Mouse (Mus musculus) stomach, embryonic 14.5 days (tissue): Measurements from ENCODE around the gene Tpmt. TPM values are rescaled to one million over a fixed set of nuclear protein-coding genes. Genes with fewer than 3 reads are reported as not detected.

Experiments
- ATAC-seq: fragments of 200-750 bp; cut with Nextera tagmentation; 2 replicates; pipeline ENCODE4 v1.8.0; 2017; ENCODE audit warnings: low read depth, moderate TSS enrichment; ENCODE audit not compliant: insufficient number of reproducible peaks, insufficient read depth, low FRiP score
- H3K27ac ChIP-seq: fragments of 300-500 bp; sonication (generic); 2 replicates; pipeline ENCODE4 v1.5.1; 2014; ENCODE audit warnings: mild to moderate bottlenecking, low read length, moderate library complexity, mixed read lengths
- H3K27me3 ChIP-seq: fragments of 300-500 bp; sonication (generic); 2 replicates; pipeline ENCODE4 v1.6.1; 2014; ENCODE audit warnings: low read length, control low read depth, mixed read lengths; ENCODE audit not compliant: control insufficient read depth, insufficient read depth
- H3K36me3 ChIP-seq: fragments of 300-500 bp; sonication (generic); 2 replicates; pipeline ENCODE4 v1.6.1; 2014; ENCODE audit warnings: mild to moderate bottlenecking, control low read depth, low read length, moderate library complexity, mixed read lengths; ENCODE audit not compliant: control insufficient read depth, insufficient read depth
- H3K4me1 ChIP-seq: fragments of 300-500 bp; sonication (generic); 2 replicates; pipeline ENCODE4 v1.6.1; 2014; ENCODE audit warnings: low read length, control low read depth, mixed read lengths; ENCODE audit not compliant: control insufficient read depth, insufficient read depth
- H3K4me2 ChIP-seq: fragments of 300-500 bp; sonication (generic); replicated peaks from 2 replicates; pipeline ENCODE4 v1.6.1; 2014; ENCODE audit warnings: low read depth, low read length, control low read depth
- H3K4me3 ChIP-seq: fragments of 300-500 bp; sonication (generic); 2 replicates; pipeline ENCODE4 v1.5.1; 2014; ENCODE audit warnings: low read depth, low read length, control low read depth
- H3K9ac ChIP-seq: fragments of 300-500 bp; sonication (generic); replicated peaks from 2 replicates; pipeline ENCODE4 v1.6.1; 2014; ENCODE audit warnings: low read depth, mild to moderate bottlenecking, control low read depth, low read length, moderate library complexity, mixed read lengths
- H3K9me3 ChIP-seq: fragments of 300-500 bp; sonication (generic); 2 replicates; pipeline ENCODE4 v1.6.1; 2016; ENCODE audit warnings: low read depth, low read length, control low read depth; ENCODE audit not compliant: control insufficient read depth
- WGBS: fragments of 180-500 bp; shearing (Covaris S2); extraction: QIAGEN DNeasy Blood & Tissue Kit; methylation state at CpG from one replicate; pipeline ENCODE4 v1.1.7; 2014; 5-methylcytosine and 5-hydroxymethylcytosine counted together
- polyA plus RNA-seq: library from polyadenylated mRNA; unstranded; fragments of >200 nt; fragmentation: Nextera tagmentation; extraction: Ambion mirVana; gene quantifications from 2 replicates; pipeline ENCODE4 v1.2.1, GENCODE M21; 2014

The Tpmt gene
- polyA plus RNA-seq, 1 experiment from 2014 or later, result 24.2 TPM

DNA sequence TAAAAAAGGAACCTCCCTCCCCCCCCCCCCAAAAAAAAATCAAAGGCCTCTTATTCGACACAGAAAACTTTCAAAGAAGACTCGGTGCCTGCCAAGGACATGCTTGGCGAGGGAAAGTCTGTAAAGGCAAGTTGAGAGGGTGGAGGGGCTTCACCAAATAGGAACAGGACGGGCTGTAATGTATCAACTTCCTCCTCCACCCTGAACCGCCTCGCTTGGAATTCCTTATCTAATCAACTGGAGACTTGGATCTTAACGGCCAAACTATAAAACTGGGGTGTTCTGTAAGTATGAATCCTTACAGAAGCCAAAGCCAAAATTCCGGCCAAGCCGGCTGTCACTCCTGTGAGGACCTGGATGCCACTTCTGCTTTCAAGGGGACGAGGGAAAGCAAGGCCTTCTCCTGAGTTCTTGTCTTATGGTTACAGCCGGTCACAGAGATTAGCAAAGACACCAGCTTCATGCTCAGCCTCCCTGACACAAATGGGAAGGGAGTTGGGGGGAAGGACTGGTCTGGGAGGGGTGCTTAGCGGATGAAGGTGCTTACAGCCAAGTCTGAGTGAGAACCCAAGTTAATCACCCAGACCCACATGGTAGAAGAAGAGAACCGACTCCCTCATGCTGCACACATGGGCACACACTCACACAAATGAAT lies 64.6 kb downstream of the Tpmt start:
- 42% methylated on average over 13 of the region's 13 CpGs for WGBS
- Histone ChIP-seq H3K27ac (no peak overlapping the region), H3K4me2 (no peak overlapping the region), H3K36me3 (no peaks in the 10 kb centered on the region), H3K27me3 (no peaks in the 10 kb centered on the region), H3K9ac (no peak overlapping the region), H3K4me1 (no peaks in the 10 kb centered on the region), H3K4me3 (no peak overlapping the region), H3K9me3 (no peaks in the 10 kb centered on the region)
- ATAC-seq, result no peak

DNA sequence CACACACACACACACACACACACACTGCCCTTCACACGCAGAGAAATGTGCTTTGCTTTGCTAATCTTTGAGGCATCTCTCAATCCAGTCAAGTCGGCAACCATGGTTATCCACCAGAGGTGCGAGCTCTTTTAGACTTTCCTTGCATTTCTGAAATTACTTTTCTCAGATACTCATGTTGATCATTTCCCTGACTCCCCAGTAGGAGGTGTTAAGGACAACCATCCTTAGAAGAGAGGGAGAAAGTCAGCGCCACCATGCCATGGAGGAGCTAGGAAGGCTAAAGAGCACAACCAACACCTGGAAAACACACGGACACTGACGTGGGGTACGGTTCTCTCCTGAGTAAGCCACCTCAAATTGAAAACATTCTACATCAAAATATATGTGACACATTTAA lies 68.0 kb downstream of the Tpmt start:
- 86% methylated on average over 7 of the region's 7 CpGs for WGBS
- no peak overlapping the region for H3K27ac ChIP-seq
- no peak for ATAC-seq
- no peak overlapping the region for H3K9ac ChIP-seq
- H3K36me3 ChIP-seq, result no peaks in the 10 kb centered on the region
- no peak overlapping the region for H3K4me2 ChIP-seq
- no peaks in the 10 kb centered on the region for H3K4me1 ChIP-seq
- no peaks in the 10 kb centered on the region for H3K9me3 ChIP-seq
- no peaks in the 10 kb centered on the region for H3K27me3 ChIP-seq
- no peak overlapping the region for H3K4me3 ChIP-seq

DNA sequence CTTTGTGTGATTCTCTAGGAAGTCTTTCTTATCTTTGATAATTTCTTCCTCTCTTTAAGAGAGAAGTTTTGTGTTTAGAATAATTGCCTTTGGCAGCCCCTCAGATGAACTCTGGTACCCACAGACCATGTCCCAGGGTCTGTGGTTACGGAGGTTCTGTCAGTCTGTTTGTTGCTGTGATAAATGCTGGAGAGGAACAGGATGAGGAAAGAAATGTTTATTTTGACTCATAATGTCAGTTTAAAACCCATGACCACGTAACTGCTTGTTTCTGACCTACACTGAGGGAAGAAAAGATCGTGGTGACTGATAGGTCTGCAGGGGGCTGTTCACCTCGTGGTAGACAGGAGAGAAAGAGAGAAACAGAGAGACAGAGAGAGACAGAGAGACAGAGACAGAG lies 68.6 kb downstream of the Tpmt start:
- no peak overlapping the region for H3K27ac ChIP-seq
- no peaks in the 10 kb centered on the region for H3K36me3 ChIP-seq

DNA sequence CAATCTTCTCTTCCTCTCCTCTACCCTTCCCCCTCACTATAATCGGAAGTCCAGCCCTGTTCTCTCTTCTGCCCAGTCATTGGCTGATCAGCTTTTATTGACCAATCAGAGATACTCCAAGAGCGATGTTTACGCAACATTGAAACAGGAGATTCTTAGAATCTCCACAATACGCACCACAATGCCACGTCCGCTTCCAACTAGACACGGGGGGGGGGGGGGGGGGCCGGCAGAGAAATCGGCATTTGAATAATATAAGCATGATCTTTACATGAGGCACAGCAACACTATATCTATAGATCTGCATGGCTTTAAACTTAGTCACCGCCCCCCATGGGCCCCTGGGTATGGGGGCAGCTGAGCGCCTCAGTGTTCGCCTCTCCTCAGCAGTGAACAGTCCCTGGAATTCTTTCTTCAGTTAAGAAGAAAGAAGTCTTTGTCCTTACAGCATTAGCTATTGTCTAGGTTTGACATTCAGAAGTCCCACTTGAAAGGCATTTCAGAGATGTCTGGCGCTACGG lies 69.4 kb downstream of the Tpmt start:
- Histone ChIP-seq H3K27ac (no peak overlapping the region), H3K4me3 (no peak overlapping the region), H3K27me3 (no peaks in the 10 kb centered on the region), H3K4me1 (no peaks in the 10 kb centered on the region), H3K36me3 (no peaks in the 10 kb centered on the region), H3K9me3 (no peaks in the 10 kb centered on the region), H3K4me2 (peak overlapping the region; percentile 8; the same call in 1 of the 2 replicates), H3K9ac (no peak overlapping the region)
- peak; percentile 58; the same call in 1 of the 2 replicates for ATAC-seq
- 52% methylated on average over 14 of the region's 14 CpGs for WGBS

More for the DNA sequence above, 68.6 kb downstream of the Tpmt start:
- no peaks in the 10 kb centered on the region for H3K4me1 ChIP-seq
- no peak overlapping the region for H3K9ac ChIP-seq
- no peaks in the 10 kb centered on the region for H3K9me3 ChIP-seq
- ATAC-seq, result no peak
- H3K27me3 ChIP-seq, result no peaks in the 10 kb centered on the region
- WGBS, result 29% methylated on average over 4 of the region's 4 CpGs
- no peak overlapping the region for H3K4me3 ChIP-seq
- no peak overlapping the region for H3K4me2 ChIP-seq

Other genes with a start within 250 kb of the Tpmt start
- gene Kif13a, start 114.9 kb downstream of the Tpmt start, polyA plus RNA-seq, result 14.7 and 14.8 TPM in 2 replicates
- 3.1 and 3.6 TPM in 2 replicates for gene Nhlrc1, start 29.9 kb downstream of the Tpmt start, polyA plus RNA-seq
- gene Kdm1b, start 1.2 kb downstream of the Tpmt start, polyA plus RNA-seq, result 15.4 and 16.1 TPM in 2 replicates
- 271 and 280 TPM in 2 replicates for gene Dek, start 61.5 kb upstream of the Tpmt start, polyA plus RNA-seq
- 1.5 and 2.0 TPM in 2 replicates for gene Rnf144b, start 77.9 kb upstream of the Tpmt start, polyA plus RNA-seq